Mouse (Mus musculus) forebrain, embryonic 11.5 days (tissue): Measurements from ENCODE around the gene Gpr25. TPM values are rescaled to one million over a fixed set of nuclear protein-coding genes. Genes with fewer than 3 reads are reported as not detected.
A peak's percentile ranks its signal among the peaks of the same experiment; 100 is the strongest.

Experiments used
- ATAC-seq: fragments of 200-750 bp; cut with Nextera tagmentation; replicated peaks from 2 replicates; pipeline ENCODE4 v1.8.0; 2017; ENCODE audit warnings: moderate TSS enrichment; ENCODE audit not compliant: low FRiP score
- DNase-seq: peaks from one replicate; pipeline ENCODE4 v3.0.0-alpha.2; 2017; ENCODE audit warnings: low spot score
- H3K27ac ChIP-seq: fragments of 300-500 bp; sonication (generic); 2 replicates; pipeline ENCODE4 v1.5.1; 2014; ENCODE audit warnings: low read depth, low read length
- H3K27me3 ChIP-seq: fragments of 300-500 bp; sonication (generic); 2 replicates; pipeline ENCODE4 v1.6.1; 2014; ENCODE audit warnings: mild to moderate bottlenecking, low read length, mixed read lengths; ENCODE audit not compliant: control insufficient read depth, insufficient read depth
- H3K36me3 ChIP-seq: fragments of 300-500 bp; sonication (generic); 2 replicates; pipeline ENCODE4 v1.6.1; 2014; ENCODE audit warnings: mild to moderate bottlenecking, low read length, moderate library complexity, mixed read lengths; ENCODE audit not compliant: control insufficient read depth, insufficient read depth
- H3K4me1 ChIP-seq: fragments of 300-500 bp; sonication (generic); replicated peaks from 2 replicates; pipeline ENCODE4 v1.6.1; 2014; ENCODE audit warnings: low read length, mixed read lengths; ENCODE audit not compliant: control insufficient read depth, insufficient read depth
- H3K4me2 ChIP-seq: fragments of 300-500 bp; sonication (generic); 2 replicates; pipeline ENCODE4 v1.6.1; 2014; ENCODE audit warnings: low read depth, mild to moderate bottlenecking, low read length, moderate library complexity, mixed read lengths; ENCODE audit not compliant: severe bottlenecking
- H3K4me3 ChIP-seq: fragments of 300-500 bp; sonication (generic); 2 replicates; pipeline ENCODE4 v1.5.1; 2014; ENCODE audit warnings: low read depth, low read length
- H3K9ac ChIP-seq: fragments of 300-500 bp; sonication (generic); 2 replicates; pipeline ENCODE4 v1.6.1; 2014; ENCODE audit warnings: low read length
- H3K9me3 ChIP-seq: fragments of 300-500 bp; sonication (generic); 2 replicates; pipeline ENCODE4 v1.6.1; 2016; ENCODE audit warnings: low read length, mixed read lengths; ENCODE audit not compliant: control insufficient read depth
- WGBS: fragments of 180-500 bp; shearing (Covaris S2); extraction: QIAGEN DNeasy Blood & Tissue Kit; methylation state at CpG from one replicate; pipeline ENCODE4 v1.1.7; 2014; 5-methylcytosine and 5-hydroxymethylcytosine counted together
- polyA plus RNA-seq: library from polyadenylated mRNA; unstranded; fragments of >200 nt; fragmentation: Nextera tagmentation; extraction: Ambion mirVana; gene quantifications from 2 replicates; pipeline ENCODE4 v1.2.1, GENCODE M21; 2014

The Gpr25 gene
- polyA plus RNA-seq, 1 experiment from 2014 or later = not detected

GRCm38 (mm10) chr1:136259893-136260634 lies 609 bp downstream of the Gpr25 start:
- peak overlapping the region; percentile 50 for H3K4me3 ChIP-seq
- no peaks in the 10 kb centered on the region for H3K36me3 ChIP-seq
- H3K9me3 ChIP-seq = no peaks in the 10 kb centered on the region
- H3K9ac ChIP-seq = peak overlapping the region; percentile 54
- DNase-seq = peak; percentile 76
- peaks cover 13% of the 10 kb centered on the region; the same call in 1 of the 2 replicates for H3K4me1 ChIP-seq
- peak; percentile 68 for ATAC-seq
- H3K27ac ChIP-seq = no peak overlapping the region
- H3K27me3 ChIP-seq = peaks cover 41% of the 10 kb centered on the region
- under 1% methylated on average over 94 of the region's 95 CpGs for WGBS
- peak overlapping the region; percentile 93 for H3K4me2 ChIP-seq

- no peak for ATAC-seq
- peak overlapping the region; percentile 50 for H3K4me3 ChIP-seq
- H3K9ac ChIP-seq = no peak overlapping the region; the same call in 1 of the 2 replicates
- no peak for DNase-seq
- peaks cover 13% of the 10 kb centered on the region; the same call in 1 of the 2 replicates for H3K4me1 ChIP-seq
- no peaks in the 10 kb centered on the region for H3K9me3 ChIP-seq
- no peaks in the 10 kb centered on the region for H3K36me3 ChIP-seq
- 2% methylated on average over 16 of the region's 16 CpGs for WGBS
- H3K4me2 ChIP-seq = peak overlapping the region; percentile 93
- H3K27ac ChIP-seq = no peak overlapping the region
- peaks cover 41% of the 10 kb centered on the region for H3K27me3 ChIP-seq
Observed at GRCm38 (mm10) chr1:136259543-136259892, 1.2 kb downstream of the Gpr25 start.

GRCm38 (mm10) chr1:136258495-136258894 lies 2.2 kb downstream of the Gpr25 start:
- Histone ChIP-seq H3K9ac (no peak overlapping the region), H3K9me3 (no peaks in the 10 kb centered on the region), H3K4me1 (peaks cover 13% of the 10 kb centered on the region; the same call in 1 of the 2 replicates), H3K36me3 (no peaks in the 10 kb centered on the region), H3K27ac (no peak overlapping the region), H3K4me2 (no peak overlapping the region), H3K4me3 (no peak overlapping the region), H3K27me3 (peaks cover 41% of the 10 kb centered on the region)
- WGBS = 72% methylated on average over 9 of the region's 9 CpGs
- ATAC-seq (no peak), DNase-seq (no peak)

- no peak for ATAC-seq
- H3K36me3 ChIP-seq = no peaks in the 10 kb centered on the region
- peaks cover 27% of the 10 kb centered on the region for H3K27me3 ChIP-seq
- no peak overlapping the region for H3K27ac ChIP-seq
- peaks cover 12% of the 10 kb centered on the region; the same call in 1 of the 2 replicates for H3K4me1 ChIP-seq
- no peak overlapping the region for H3K9ac ChIP-seq
- no peaks in the 10 kb centered on the region for H3K9me3 ChIP-seq
- no peak overlapping the region for H3K4me3 ChIP-seq
- 62% methylated on average over 8 of the region's 8 CpGs for WGBS
- DNase-seq = no peak
- H3K4me2 ChIP-seq = no peak overlapping the region
Observed at GRCm38 (mm10) chr1:136255657-136256056, 5.0 kb downstream of the Gpr25 start.

- no peak overlapping the region for H3K27ac ChIP-seq
- no peak for DNase-seq
- peaks cover 7% of the 10 kb centered on the region; the same call in 1 of the 2 replicates for H3K4me1 ChIP-seq
- ATAC-seq = no peak
- no peak overlapping the region for H3K9ac ChIP-seq
- no peak overlapping the region for H3K4me2 ChIP-seq
- peaks cover 22% of the 10 kb centered on the region for H3K27me3 ChIP-seq
- H3K9me3 ChIP-seq = no peaks in the 10 kb centered on the region
- H3K4me3 ChIP-seq = no peak overlapping the region
- no peaks in the 10 kb centered on the region for H3K36me3 ChIP-seq
- WGBS = 41% methylated on average over 6 of the region's 6 CpGs
Observed at GRCm38 (mm10) chr1:136255174-136255573, 5.5 kb downstream of the Gpr25 start.

GRCm38 (mm10) chr1:136254503-136255065 lies 6.1 kb downstream of the Gpr25 start:
- no peak overlapping the region for H3K9ac ChIP-seq
- peaks cover 2% of the 10 kb centered on the region; the same call in 1 of the 2 replicates for H3K4me1 ChIP-seq
- no peak for ATAC-seq
- whole genome bisulfite sequencing = 83% methylated on average over 10 of the region's 10 CpGs
- no peak for DNase-seq
- no peak overlapping the region for H3K27ac ChIP-seq
- H3K36me3 ChIP-seq = no peaks in the 10 kb centered on the region
- H3K9me3 ChIP-seq = no peaks in the 10 kb centered on the region
- H3K4me2 ChIP-seq = no peak overlapping the region
- H3K27me3 ChIP-seq = peaks cover 16% of the 10 kb centered on the region
- H3K4me3 ChIP-seq = no peak overlapping the region

- Histone ChIP-seq H3K4me2 (no peak overlapping the region), H3K9ac (no peak overlapping the region), H3K27ac (no peak overlapping the region), H3K27me3 (peaks cover 7% of the 10 kb centered on the region), H3K9me3 (no peaks in the 10 kb centered on the region), H3K4me1 (no peaks in the 10 kb centered on the region), H3K36me3 (no peaks in the 10 kb centered on the region), H3K4me3 (no peak overlapping the region)
- ATAC-seq = no peak
- WGBS = 53% methylated on average over 2 of the region's 2 CpGs
- no peak for DNase-seq
Observed at GRCm38 (mm10) chr1:136253472-136253871, 7.2 kb downstream of the Gpr25 start.

GRCm38 (mm10) chr1:136249662-136250061 lies 11.0 kb downstream of the Gpr25 start:
- ATAC-seq (no peak), DNase-seq (no peak)
- WGBS = 83% methylated on average over 5 of the region's 5 CpGs
- no peak overlapping the region for H3K27ac ChIP-seq
- no peaks in the 10 kb centered on the region for H3K36me3 ChIP-seq
- no peaks in the 10 kb centered on the region for H3K4me1 ChIP-seq
- no peak overlapping the region for H3K4me3 ChIP-seq
- no peak overlapping the region for H3K9ac ChIP-seq
- H3K9me3 ChIP-seq = no peaks in the 10 kb centered on the region
- H3K4me2 ChIP-seq = no peak overlapping the region
- H3K27me3 ChIP-seq = no peaks in the 10 kb centered on the region
